Mouse (Mus musculus) liver, adult 2 months (tissue): Measurements from ENCODE around the gene Znrd1as.

ENCODE experiments used
- CTCF ChIP-seq: fragments of 200-500 bp; IDR thresholded peaks from 2 replicates; pipeline ENCODE4 v1.5.1; 2011; ENCODE audit warnings: low read depth, low read length, control low read depth
- POLR2A ChIP-seq: fragments of 200-500 bp; IDR thresholded peaks from 2 replicates; pipeline ENCODE4 v1.6.1; 2011; ENCODE audit warnings: low read length, control low read depth; ENCODE audit not compliant: insufficient read depth; ENCODE audit errors: extremely low read depth

GRCm38 (mm10) chr17:37012141-37012540 is 53.7 kb downstream of the Znrd1as start:
- TF ChIP-seq CTCF (no peak), POLR2A (no peak)
